Mouse (Mus musculus): ENCODE measurements at regions not wholly inside any gene's neighbourhood (a gene's known extent, or its start where the extent isn't known, plus 50 kb on each side); places are given as distances from the start of the nearest gene placed in this dataset.
A peak's percentile ranks its signal among the peaks of the same experiment; 100 is the strongest.

DNA sequence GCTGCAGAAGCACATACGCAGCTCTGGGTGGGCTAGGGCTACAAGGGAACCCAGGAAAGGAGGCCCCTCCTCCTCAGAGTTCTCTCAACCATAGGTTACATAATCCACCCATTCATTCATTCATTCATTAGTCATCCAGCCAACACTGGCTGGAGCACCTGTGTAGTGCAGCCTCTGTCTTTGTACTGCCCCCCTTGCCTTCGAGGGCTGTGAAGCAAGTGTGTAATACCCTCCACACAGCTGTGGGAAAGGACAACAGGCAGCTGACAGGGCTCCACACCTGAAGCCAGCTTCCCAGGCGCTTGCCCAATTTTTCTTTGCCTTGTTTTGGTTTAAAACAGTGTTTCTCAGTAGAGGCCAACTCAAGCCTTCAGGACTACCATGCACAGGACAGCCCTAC is 285.0 kb upstream of the Runx1 start:
- DNase-seq (ENCODE audit: low spot score) (no peak), ATAC-seq (no peak)
- H3K9me3 ChIP-seq (ENCODE audit: low read length) = no peaks in the 10 kb centered on the region
- no peak overlapping the region for H3K9ac ChIP-seq (replicated peaks; ENCODE audit: low read depth)
- H3K4me2 ChIP-seq (replicated peaks; ENCODE audit: low read depth, low read length) = no peak overlapping the region
- H3K4me3 ChIP-seq (ENCODE audit: low read depth, low read length) = no peak overlapping the region
- 66% methylated on average over 3 of the region's 3 CpGs for WGBS
- H3K27me3 ChIP-seq (replicated peaks; ENCODE audit: insufficient read depth, low read length) = no peaks in the 10 kb centered on the region
- H3K4me1 ChIP-seq (ENCODE audit: insufficient read depth, low read depth, low read length) = no peaks in the 10 kb centered on the region
- H3K27ac ChIP-seq (ENCODE audit: low read length) = no peak overlapping the region
- no peaks in the 10 kb centered on the region for H3K36me3 ChIP-seq (ENCODE audit: insufficient read depth, low read length)
- TF ChIP-seq CTCF (IDR thresholded peaks at IDR 0.05) (no peak), EP300 (IDR thresholded peaks at IDR 0.05) (no peak)

DNA sequence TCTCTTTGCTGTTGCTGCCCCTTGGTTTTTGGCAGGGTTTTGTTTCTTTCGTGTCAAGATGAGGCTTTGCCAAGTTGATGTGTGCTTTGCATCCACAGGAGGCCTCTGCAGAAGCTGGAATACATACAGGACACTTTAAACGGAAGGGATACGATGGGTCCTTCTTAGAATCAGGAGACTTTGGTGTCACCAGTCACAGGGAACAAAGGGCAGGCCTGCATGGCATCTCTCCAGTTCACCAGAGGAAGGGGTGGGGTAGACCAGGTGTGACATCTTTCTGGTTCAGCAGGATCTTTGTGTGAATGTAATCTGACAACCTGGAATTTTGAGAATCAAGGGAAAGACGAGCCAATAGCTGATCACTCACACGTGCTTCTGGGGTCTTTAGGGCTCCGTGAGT is 284.5 kb upstream of the Runx1 start:
- Histone ChIP-seq H3K4me1 (ENCODE audit: insufficient read depth, low read depth, low read length) (no peaks in the 10 kb centered on the region), H3K9me3 (ENCODE audit: low read length) (no peaks in the 10 kb centered on the region), H3K36me3 (ENCODE audit: insufficient read depth, low read length) (no peaks in the 10 kb centered on the region), H3K27me3 (replicated peaks; ENCODE audit: insufficient read depth, low read length) (no peaks in the 10 kb centered on the region), H3K27ac (ENCODE audit: low read length) (no peak overlapping the region), H3K4me2 (replicated peaks; ENCODE audit: low read depth, low read length) (no peak overlapping the region), H3K4me3 (ENCODE audit: low read depth, low read length) (no peak overlapping the region), H3K9ac (replicated peaks; ENCODE audit: low read depth) (no peak overlapping the region)
- DNase-seq (ENCODE audit: low spot score) (no peak), ATAC-seq (no peak)
- TF ChIP-seq EP300 (IDR thresholded peaks at IDR 0.05) (no peak), CTCF (IDR thresholded peaks at IDR 0.05) (no peak)
- WGBS = 66% methylated on average over 6 of the region's 6 CpGs

DNA sequence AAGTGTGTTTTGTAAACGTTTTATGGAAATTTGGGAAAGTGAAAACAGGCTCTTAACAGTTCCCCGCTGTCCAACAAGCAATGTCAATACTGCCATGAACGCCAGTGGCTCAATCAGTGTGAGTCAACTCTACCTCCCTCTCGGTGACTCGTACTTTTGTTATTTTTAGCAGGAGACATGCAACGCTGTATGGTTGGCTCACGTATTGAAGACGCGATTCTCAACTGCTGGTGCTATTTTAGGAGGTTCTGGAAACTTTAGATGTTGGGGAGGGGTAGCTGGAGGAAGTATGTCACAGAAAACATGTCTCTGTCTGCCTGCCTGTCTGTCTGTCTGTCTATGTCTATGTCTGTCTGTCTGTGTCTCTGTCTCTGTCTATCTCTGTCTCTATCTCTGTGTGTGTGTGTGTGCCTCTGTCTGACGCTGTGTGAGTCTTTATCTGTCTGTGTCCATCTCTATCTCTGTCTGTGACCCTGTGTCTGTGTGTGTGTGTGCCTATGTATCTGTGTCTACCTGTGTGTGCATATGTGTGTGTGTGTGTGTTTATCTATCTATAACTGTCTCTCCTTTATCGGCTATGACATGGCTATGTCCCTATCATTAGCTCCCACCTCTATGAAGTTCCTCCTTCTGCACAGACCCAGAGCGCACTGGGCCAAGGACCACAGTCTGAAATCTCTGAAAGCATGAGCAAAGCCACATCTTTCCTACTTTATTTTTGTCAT is 283.9 kb upstream of the Runx1 start:
- TF ChIP-seq EP300 (IDR thresholded peaks at IDR 0.05) = no peak
- no peak for TF ChIP-seq CTCF (IDR thresholded peaks at IDR 0.05)
- Histone ChIP-seq H3K27ac (ENCODE audit: low read length) (no peak overlapping the region), H3K4me2 (replicated peaks; ENCODE audit: low read depth, low read length) (no peak overlapping the region), H3K36me3 (ENCODE audit: insufficient read depth, low read length) (no peaks in the 10 kb centered on the region), H3K9ac (replicated peaks; ENCODE audit: low read depth) (no peak overlapping the region), H3K27me3 (replicated peaks; ENCODE audit: insufficient read depth, low read length) (no peaks in the 10 kb centered on the region), H3K9me3 (ENCODE audit: low read length) (no peaks in the 10 kb centered on the region), H3K4me3 (ENCODE audit: low read depth, low read length) (no peak overlapping the region), H3K4me1 (ENCODE audit: insufficient read depth, low read depth, low read length) (no peaks in the 10 kb centered on the region)
- ATAC-seq = peak; percentile 64
- WGBS = 50% methylated on average over 12 of the region's 12 CpGs
- peak; percentile 57 for DNase-seq (ENCODE audit: low spot score)

DNA sequence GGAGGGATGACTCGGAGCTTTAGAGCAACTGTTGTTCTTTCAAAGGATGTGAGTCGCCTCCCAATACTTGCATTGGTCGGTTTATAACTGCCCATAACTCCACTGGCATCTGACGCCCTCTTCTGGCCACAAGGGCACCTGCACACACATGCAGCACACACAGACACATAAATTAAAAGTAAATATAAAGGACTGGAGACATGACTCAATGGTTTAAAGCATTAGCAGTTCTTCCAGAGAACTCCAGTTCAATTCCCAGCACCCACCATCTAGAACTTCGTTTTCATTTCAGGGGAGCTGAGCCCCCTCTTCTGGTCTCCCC is 281.5 kb upstream of the Runx1 start:
- Histone ChIP-seq H3K36me3 (ENCODE audit: insufficient read depth, low read length) (no peaks in the 10 kb centered on the region), H3K9me3 (ENCODE audit: low read length) (no peaks in the 10 kb centered on the region), H3K4me3 (ENCODE audit: low read depth, low read length) (no peak overlapping the region), H3K4me1 (ENCODE audit: insufficient read depth, low read depth, low read length) (no peaks in the 10 kb centered on the region), H3K27ac (ENCODE audit: low read length) (no peak overlapping the region), H3K9ac (replicated peaks; ENCODE audit: low read depth) (no peak overlapping the region), H3K4me2 (replicated peaks; ENCODE audit: low read depth, low read length) (no peak overlapping the region), H3K27me3 (replicated peaks; ENCODE audit: insufficient read depth, low read length) (no peaks in the 10 kb centered on the region)
- peak; percentile 13 for TF ChIP-seq CTCF (IDR thresholded peaks at IDR 0.05)
- TF ChIP-seq EP300 (IDR thresholded peaks at IDR 0.05) = no peak
- ATAC-seq (no peak), DNase-seq (ENCODE audit: low spot score) (no peak)
- 79% methylated on average over 5 of the region's 5 CpGs for WGBS

DNA sequence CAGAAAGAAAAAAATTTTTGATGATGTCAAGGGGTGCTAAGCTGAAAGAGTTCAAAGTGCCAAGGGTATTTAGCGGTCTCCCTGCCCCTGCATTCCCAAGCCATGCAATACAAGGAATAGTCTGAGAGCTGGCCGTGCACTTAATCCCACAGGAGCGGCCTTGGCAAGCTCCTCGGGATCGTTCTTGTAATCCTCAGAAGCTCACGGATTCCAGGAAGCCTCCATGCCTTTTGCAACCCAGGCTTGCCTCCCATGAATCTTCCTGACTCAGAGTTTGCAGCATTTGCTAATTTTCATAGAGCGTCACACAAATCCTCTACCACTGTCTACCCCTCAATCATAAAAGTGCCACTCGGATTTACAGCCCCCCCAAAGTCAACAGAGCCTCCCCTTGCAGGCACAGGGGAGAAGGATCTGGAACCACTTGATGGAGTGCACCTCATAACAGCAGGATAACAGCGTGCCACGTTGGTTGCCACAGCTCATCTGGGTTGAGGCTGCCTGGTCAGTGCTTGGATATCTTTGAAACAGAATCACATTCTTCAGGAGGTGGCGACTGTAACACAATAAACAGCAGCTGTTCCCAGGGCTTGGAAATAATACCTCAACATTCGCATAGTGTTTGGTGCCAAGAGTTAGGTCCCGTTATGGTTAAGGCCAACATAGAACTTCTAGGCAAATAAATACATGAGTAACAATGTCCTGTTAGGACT is 281.0 kb upstream of the Runx1 start:
- Histone ChIP-seq H3K4me2 (replicated peaks; ENCODE audit: low read depth, low read length) (no peak overlapping the region), H3K27me3 (replicated peaks; ENCODE audit: insufficient read depth, low read length) (no peaks in the 10 kb centered on the region), H3K9ac (replicated peaks; ENCODE audit: low read depth) (no peak overlapping the region), H3K27ac (ENCODE audit: low read length) (no peak overlapping the region), H3K9me3 (ENCODE audit: low read length) (no peaks in the 10 kb centered on the region), H3K36me3 (ENCODE audit: insufficient read depth, low read length) (no peaks in the 10 kb centered on the region), H3K4me3 (ENCODE audit: low read depth, low read length) (no peak overlapping the region), H3K4me1 (ENCODE audit: insufficient read depth, low read depth, low read length) (no peaks in the 10 kb centered on the region)
- DNase-seq (ENCODE audit: low spot score) = peak; percentile 24
- WGBS = 64% methylated on average over 13 of the region's 13 CpGs
- ATAC-seq = peak; percentile 3; the same call in 1 of the 2 replicates
- no peak for TF ChIP-seq EP300 (IDR thresholded peaks at IDR 0.05)
- no peak for TF ChIP-seq CTCF (IDR thresholded peaks at IDR 0.05)

DNA sequence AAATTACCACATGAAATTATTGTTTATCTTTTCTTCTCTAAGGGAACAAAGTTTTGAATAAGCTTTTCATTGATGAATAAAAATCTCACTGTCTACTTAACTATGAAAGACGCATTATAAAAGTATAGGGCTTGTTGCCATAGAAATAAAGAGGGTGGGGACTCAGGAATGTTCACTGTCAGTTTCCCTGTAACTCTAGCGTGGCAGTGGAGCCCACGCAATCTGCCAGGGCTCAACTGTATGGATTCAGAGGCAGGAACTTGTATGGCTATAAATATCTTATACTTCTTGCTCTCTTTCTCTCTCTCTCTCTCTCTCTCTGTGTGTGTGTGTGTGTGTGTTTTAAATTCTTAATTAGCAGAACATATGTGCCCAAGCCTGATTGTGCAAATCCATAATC is 276.2 kb upstream of the Runx1 start:
- 35% methylated on average over 3 of the region's 3 CpGs for WGBS
- no peak overlapping the region for H3K27ac ChIP-seq (ENCODE audit: low read length)
- no peak overlapping the region for H3K4me2 ChIP-seq (replicated peaks; ENCODE audit: low read depth, low read length)
- TF ChIP-seq EP300 (IDR thresholded peaks at IDR 0.05) = no peak
- TF ChIP-seq CTCF (IDR thresholded peaks at IDR 0.05) = no peak
- ATAC-seq (no peak), DNase-seq (ENCODE audit: low spot score) (no peak)
- H3K4me1 ChIP-seq (ENCODE audit: insufficient read depth, low read depth, low read length) = no peaks in the 10 kb centered on the region
- H3K9me3 ChIP-seq (ENCODE audit: low read length) = no peaks in the 10 kb centered on the region
- no peak overlapping the region for H3K9ac ChIP-seq (replicated peaks; ENCODE audit: low read depth)
- H3K36me3 ChIP-seq (ENCODE audit: insufficient read depth, low read length) = no peaks in the 10 kb centered on the region
- H3K4me3 ChIP-seq (ENCODE audit: low read depth, low read length) = no peak overlapping the region
- H3K27me3 ChIP-seq (replicated peaks; ENCODE audit: insufficient read depth, low read length) = no peaks in the 10 kb centered on the region

Measured in lung, postnatal 0 days (tissue).